Mouse (Mus musculus): ENCODE results near the gene Lhx6. TPM values are rescaled to one million over a fixed set of nuclear protein-coding genes. Genes with fewer than 3 reads are reported as not detected.

Lhx6 gene
- 1.1 TPM for polyA plus RNA-seq (2014; fragmentation: Illumina TruSeq; extraction: RNeasy Lipid Tissue Mini Kit (QIAGEN cat#74804); ENCODE audit: low read depth, low replicate concordance)

GRCm38 (mm10) chr2:36104956-36105741 lies at the start of gene Lhx6:
Gene Lhx6, minus strand, starts transcription at chr2:36105408.

GRCm38 (mm10) chr2:36136300-36136941 lies 31.2 kb upstream of the Lhx6 start, which contains the start of the genes Mrrf and Rbm18:
Gene Mrrf, plus strand, starts transcription at chr2:36136389.
Gene Rbm18, minus strand, starts transcription at chr2:36136773.

GRCm38 (mm10) chr2:36048748-36049566 lies 56.3 kb downstream of the Lhx6 start, which contains the start of the genes Ndufa8 and Morn5:
Gene Ndufa8, minus strand, starts transcription at chr2:36049406.
Gene Morn5, plus strand, starts transcription at chr2:36049458.

Other genes starting within 250 kb of the Lhx6 start
- gene Ttll11, start 125.5 kb downstream of the Lhx6 start, polyA plus RNA-seq (2014; fragmentation: Illumina TruSeq; extraction: RNeasy Lipid Tissue Mini Kit (QIAGEN cat#74804); ENCODE audit: low read depth, low replicate concordance), result 1.3 TPM
- 4.1 TPM for gene Ndufa8, start 56.0 kb downstream of the Lhx6 start, polyA plus RNA-seq (2014; fragmentation: Illumina TruSeq; extraction: RNeasy Lipid Tissue Mini Kit (QIAGEN cat#74804); ENCODE audit: low read depth, low replicate concordance)
- not detected for gene Morn5, start 56.0 kb downstream of the Lhx6 start, polyA plus RNA-seq (2014; fragmentation: Illumina TruSeq; extraction: RNeasy Lipid Tissue Mini Kit (QIAGEN cat#74804); ENCODE audit: low read depth, low replicate concordance)
- gene Mrrf, start 31.0 kb upstream of the Lhx6 start, polyA plus RNA-seq (2014; fragmentation: Illumina TruSeq; extraction: RNeasy Lipid Tissue Mini Kit (QIAGEN cat#74804); ENCODE audit: low read depth, low replicate concordance), result 28.6 TPM
- gene Rbm18, start 31.4 kb upstream of the Lhx6 start, polyA plus RNA-seq (2014; fragmentation: Illumina TruSeq; extraction: RNeasy Lipid Tissue Mini Kit (QIAGEN cat#74804); ENCODE audit: low read depth, low replicate concordance), result 75.4 TPM
- gene Ptgs1, start 125.0 kb upstream of the Lhx6 start, polyA plus RNA-seq (2014; fragmentation: Illumina TruSeq; extraction: RNeasy Lipid Tissue Mini Kit (QIAGEN cat#74804); ENCODE audit: low read depth, low replicate concordance), result 9.7 TPM

Data from adrenal gland, adult 10 weeks (tissue).